Mouse (Mus musculus) c-Kit-positive CD71-positive TER-119-positive erythroid progenitor cells, embryonic 14.5 days (primary cell): ENCODE data around the gene Hpse2.

Experiments used
- DNase-seq: peaks from one replicate; pipeline ENCODE4 v3.0.0-alpha.2; 2013; ENCODE audit warnings: low spot score

Gene Hpse2

GRCm38 (mm10) chr19:43174812-43175211 lies 213.3 kb downstream of the Hpse2 start:
- no peak for DNase-seq

DNA sequence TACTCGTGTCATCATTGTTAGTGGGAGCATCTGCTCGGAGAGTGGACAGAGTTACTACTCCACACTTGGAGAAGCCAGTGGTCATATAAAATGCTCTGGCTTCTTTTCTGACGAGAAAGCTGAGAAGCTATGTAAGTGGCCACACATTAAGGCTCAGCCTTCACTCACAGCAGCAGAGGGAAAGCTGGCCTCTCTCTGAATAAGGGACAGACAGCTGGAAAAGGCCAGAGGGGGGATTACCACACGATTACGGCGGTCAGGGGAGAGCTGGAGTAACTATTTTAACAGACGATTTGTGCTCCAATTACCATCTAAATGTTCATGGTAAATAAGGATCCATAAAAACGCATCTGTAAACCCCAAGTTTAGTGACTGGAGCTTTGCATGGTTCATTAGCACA lies 232.1 kb downstream of the Hpse2 start:
- DNase-seq, result no peak

- no peak for DNase-seq
Observed at GRCm38 (mm10) chr19:43155582-43155981, 232.6 kb downstream of the Hpse2 start.

DNA sequence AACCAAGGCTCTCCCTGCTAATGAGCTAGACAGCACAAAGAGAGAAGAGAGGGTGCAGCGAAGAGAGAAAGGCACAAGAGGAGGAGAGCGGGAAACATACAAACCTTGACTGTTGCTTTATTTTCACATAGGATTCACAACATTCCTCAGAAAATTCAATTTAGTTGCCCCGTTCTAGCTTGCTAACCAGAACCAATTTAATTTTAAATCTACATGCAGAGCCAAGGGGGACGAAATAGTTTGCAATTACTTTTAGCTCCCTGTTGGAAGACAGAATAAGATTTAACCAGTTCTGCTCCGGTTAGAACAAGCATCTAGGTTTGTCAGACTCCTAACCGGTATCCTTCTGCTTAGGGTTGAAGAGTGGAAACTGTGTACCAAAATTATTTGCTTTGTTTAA lies 240.3 kb downstream of the Hpse2 start:
- DNase-seq, result no peak

- DNase-seq, result no peak
Observed at GRCm38 (mm10) chr19:43146820-43147219, 241.3 kb downstream of the Hpse2 start.

- DNase-seq, result no peak
Observed at GRCm38 (mm10) chr19:43141646-43142045, 246.5 kb downstream of the Hpse2 start.

DNA sequence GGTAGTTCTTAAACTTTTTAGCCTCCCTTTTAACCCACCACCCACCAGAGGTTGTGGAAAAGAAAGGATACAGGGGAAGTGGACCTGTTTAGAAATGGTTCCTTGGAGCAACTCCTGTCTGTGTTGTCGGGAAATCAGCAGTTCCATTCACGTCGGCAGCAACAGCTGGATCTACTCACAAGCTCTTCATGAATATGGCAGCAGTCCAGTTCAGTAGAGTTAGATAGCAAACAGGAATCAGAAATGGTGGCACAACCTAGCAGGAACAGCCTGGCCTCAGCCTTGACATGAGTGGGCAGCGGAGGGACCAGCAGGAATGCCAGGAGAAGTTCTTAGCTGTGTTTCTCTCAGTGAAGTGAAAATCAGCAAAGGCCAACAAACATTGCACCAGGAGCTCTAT lies 278.4 kb downstream of the Hpse2 start:
- no peak for DNase-seq

DNA sequence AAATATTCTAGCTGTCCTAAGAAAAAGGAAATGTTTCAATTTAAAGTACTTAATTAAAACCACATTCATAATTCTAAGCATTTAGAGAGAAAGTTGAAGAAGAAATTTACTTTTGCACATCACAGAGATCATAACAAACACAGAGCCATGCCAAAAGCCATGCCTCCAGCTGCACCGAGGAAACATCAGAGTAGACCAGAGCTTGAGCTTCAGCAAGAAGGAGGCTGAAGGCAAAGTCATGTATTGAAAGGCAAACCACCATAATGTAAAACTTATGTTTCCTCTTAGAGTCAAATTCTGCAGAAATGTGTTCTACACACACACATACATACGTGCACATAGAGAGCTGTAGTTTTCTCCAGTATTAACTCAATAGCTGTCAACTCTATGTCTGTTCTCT lies 291.2 kb downstream of the Hpse2 start:
- DNase-seq, result no peak

DNA sequence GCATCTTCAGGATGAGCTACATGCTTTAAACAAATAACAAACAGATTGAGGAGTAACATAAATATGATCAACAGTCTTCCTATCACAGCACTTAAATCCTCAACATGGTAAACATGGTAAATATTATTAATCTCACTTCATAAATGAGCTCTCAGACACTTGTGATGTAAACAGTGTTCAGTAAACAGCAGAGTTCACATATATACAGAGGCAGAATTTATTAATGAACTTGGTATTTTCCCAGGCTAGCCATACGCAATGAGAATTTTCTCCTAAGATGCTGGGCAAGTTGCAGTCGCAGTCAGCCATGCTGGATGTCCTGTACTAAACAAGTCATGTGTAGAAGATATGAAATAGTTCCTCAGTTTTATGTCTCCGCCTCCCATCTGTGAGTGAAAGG lies 300.9 kb downstream of the Hpse2 start:
- DNase-seq, result no peak

GRCm38 (mm10) chr19:43064155-43064554 lies 324.0 kb downstream of the Hpse2 start:
- DNase-seq, result no peak

DNA sequence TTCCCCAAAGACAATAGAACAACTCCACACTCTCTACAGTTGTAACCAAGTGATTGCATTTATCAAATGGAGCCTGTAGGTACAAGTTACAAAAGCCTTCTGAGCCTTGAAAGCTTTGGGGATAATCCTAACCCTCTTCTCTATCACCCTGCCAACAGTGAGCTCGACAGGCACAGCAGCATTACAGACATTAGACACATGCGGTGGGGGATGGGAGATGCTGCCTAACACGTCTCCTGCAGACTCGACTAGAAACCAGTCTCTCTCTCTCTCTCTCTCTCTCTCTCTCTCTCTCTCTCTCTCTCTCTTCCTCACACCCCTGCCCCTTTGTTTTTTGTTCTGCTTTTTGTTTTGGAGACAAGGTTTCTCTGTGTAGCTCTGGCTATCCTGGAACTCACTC lies 343.6 kb downstream of the Hpse2 start:
- no peak for DNase-seq

GRCm38 (mm10) chr19:43042721-43043120 lies 345.4 kb downstream of the Hpse2 start:
- DNase-seq, result no peak

DNA sequence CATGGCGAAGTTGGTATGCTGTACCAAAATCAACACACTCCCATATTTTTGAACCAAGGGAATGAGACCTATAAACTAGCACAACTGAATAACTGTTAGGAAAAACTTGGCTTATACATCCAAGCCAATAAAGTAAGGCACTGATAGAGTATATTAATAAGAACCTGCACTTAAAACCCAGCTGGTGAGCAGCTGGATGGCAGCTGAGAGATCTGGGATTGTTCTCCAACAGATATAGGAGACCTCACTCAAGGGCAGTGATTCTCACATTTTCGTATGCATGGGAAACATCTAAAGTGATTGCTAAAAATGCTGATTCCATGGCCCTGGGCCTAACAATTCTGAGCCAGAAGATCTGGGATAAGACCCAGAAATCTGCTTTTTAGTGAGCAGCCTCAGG lies 345.9 kb downstream of the Hpse2 start:
- no peak for DNase-seq

DNA sequence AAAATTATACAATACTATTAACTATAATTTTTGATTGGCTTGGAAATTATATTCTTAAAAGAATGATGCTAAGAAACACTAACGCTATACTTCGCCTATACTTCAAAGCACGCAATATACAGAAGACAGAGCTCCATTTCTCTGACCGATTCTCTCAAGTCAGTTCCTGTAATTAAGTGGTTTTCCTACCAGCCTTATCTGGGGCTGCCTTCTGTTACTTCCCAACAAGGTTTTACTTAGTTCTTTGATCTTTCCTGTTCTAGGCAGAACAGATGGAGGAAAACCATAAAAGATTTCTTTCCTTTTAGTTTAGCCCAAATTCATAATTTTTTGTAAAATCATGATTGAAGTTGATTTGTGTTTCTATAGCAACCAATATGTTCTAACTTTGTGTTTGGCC lies 351.8 kb downstream of the Hpse2 start:
- DNase-seq, result no peak

DNA sequence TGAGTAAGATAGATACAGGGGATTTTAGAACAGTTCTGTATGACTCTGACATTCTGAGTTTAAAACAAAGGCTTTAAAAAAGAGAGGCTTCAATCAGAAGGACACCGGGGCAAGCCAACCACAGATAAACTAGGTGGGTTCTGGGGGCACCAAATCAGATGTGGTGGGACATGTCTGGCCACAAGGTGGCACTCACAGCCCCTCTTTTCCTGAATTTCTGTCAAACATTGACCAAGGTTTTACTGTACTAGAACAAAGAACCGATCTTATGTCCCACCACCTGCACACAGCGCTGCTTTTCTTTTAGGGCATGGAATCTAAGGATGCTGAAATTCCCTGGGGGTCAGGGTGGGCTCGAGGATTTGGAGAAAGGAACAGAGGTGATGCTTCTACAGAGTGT lies 360.9 kb downstream of the Hpse2 start:
- DNase-seq, result no peak

DNA sequence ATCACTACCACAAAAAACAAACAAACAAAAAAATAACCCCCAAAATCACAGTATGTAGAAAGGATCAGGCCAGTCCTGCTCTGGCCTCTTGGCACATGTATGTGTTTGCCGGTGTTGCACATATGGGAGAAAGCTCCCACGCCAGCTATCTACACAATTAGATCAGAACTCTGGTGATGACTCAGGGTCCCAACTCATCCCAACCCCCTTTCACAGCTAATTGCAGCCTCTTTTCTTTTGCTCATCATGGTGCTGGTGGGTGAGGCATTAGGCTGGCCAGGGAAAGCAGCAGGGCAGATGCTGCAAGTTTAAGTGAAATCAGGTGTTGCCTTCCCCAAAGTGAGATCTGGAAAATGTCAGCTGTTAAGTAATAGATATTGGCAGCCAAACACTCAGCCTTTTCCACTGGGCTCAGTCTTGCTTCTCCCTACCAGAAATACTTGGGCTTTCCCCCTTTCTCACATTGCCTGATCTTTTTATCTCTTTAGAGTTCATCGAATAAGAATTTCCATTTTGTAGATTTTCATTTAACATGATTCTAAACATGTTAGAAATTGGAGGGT lies 365.5 kb downstream of the Hpse2 start:
- DNase-seq, result no peak

DNA sequence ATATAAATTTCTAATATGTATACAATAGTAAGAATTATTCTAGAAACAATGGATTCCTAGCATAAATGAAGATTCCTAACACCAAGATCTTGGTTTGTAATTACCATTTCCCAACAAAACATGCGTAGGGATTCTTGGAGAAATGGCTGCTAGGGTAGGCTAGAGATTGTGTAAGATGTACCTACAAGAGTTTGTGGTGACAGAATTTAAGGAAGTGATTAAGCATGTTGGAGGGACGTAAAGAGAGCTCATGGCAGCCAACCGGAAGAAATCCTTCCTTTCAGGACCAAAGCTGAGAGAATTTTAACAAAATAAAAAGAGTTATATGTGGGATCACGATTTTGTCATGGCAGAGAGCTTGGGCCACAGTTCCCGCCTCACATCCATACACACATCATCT lies 369.4 kb downstream of the Hpse2 start:
- DNase-seq, result no peak

GRCm38 (mm10) chr19:42996406-42996805 lies 391.7 kb downstream of the Hpse2 start:
- DNase-seq, result no peak

GRCm38 (mm10) chr19:42988833-42989232 lies 399.3 kb downstream of the Hpse2 start:
- no peak for DNase-seq

DNA sequence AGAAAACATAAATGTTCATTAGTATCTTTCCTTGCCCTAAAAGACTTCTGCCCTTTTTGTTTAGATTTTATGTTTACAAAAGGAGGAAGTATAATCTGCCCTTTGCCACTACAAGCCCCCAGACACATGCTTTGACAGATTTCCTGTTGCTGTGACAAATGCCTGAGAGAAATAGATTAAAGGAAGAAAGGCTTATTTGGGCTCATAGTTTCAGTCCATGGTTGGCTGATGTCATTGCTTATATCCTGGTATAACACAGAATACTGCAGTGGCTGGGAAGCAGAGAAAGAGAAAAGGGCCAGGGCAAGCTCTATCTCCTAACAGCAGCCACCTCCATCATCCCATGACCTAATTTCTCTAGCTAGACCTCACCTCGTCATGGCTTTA lies 401.8 kb downstream of the Hpse2 start:
- DNase-seq, result no peak

DNA sequence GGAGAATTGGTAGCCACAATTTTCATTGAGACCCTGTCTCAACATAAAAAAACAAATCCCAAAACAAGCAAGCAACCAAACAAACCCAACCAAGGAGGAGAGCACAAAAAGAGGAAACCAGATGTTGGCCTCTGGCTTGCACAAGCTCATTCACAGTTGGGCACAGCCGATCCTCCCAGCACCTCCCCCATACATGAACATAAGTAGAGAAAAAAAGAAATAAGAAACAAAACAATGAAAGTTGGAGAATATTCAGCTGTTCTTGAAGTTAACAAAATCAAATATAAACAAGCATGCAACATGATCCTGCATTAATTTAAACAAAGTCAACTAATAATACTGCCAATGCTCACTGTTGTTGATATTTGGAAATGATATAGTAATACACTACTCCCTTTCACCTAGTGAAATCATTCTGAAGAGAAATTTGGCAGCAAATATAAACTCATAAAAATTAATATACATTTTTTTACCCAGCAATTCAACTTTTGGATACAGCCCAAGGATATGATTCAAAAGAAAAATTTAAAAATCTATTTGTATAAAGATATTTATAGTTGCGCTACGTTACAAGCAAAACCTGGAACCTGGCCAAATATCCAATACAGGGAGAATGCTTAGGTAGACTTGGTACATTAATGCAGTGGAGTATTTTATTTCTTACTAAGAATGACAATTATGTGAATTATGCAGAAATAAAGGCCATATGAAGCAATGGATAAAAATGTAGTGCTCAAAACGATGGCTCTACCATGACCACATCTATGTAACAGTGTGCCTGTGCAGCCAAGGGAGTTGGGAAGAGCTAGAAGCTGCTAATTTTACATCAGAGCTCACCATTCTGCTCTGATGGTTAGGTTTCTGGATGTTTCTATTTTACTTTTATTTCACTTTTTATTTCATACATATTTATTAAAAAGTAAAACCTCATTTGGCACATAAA lies 402.5 kb downstream of the Hpse2 start:
- no peak for DNase-seq

GRCm38 (mm10) chr19:42980537-42980936 lies 407.6 kb downstream of the Hpse2 start:
- no peak for DNase-seq

- DNase-seq, result no peak
Observed at GRCm38 (mm10) chr19:42977938-42978337, 410.2 kb downstream of the Hpse2 start.

GRCm38 (mm10) chr19:42973740-42974139 lies 414.4 kb downstream of the Hpse2 start:
- DNase-seq, result no peak
